Mouse (Mus musculus) small intestine, adult 2 months (tissue): ENCODE measurements around the gene Il10rb. TPM values are rescaled to one million over a fixed set of nuclear protein-coding genes. Genes with fewer than 3 reads are reported as not detected.
A peak's percentile ranks its signal among the peaks of the same experiment; 100 is the strongest.

Experiments
- H3K27ac ChIP-seq: fragments of 200-500 bp; 2 replicates; pipeline ENCODE4 v1.5.1; 2012; ENCODE audit warnings: low read depth, low read length, control low read depth, inconsistent platforms; ENCODE audit not compliant: insufficient read depth
- H3K27me3 ChIP-seq: fragments of 200-500 bp; 2 replicates; pipeline ENCODE4 v1.6.1; 2012; ENCODE audit warnings: mild to moderate bottlenecking, moderate library complexity, low read length, inconsistent platforms; ENCODE audit not compliant: control insufficient read depth, insufficient read depth
- H3K36me3 ChIP-seq: fragments of 200-500 bp; 2 replicates; pipeline ENCODE4 v1.6.1; 2012; ENCODE audit warnings: mild to moderate bottlenecking, low read length, control low read depth, inconsistent platforms; ENCODE audit not compliant: control insufficient read depth, insufficient read depth
- H3K4me1 ChIP-seq: fragments of 200-500 bp; 2 replicates; pipeline ENCODE4 v1.6.1; 2012; ENCODE audit warnings: low read length, inconsistent platforms, mixed read lengths; ENCODE audit not compliant: control insufficient read depth, insufficient read depth, insufficient read length
- H3K4me3 ChIP-seq: fragments of 200-500 bp; 2 replicates; pipeline ENCODE4 v1.5.1; 2012; ENCODE audit warnings: low read depth, mild to moderate bottlenecking, control low read depth, inconsistent platforms, low read length, moderate library complexity
- CTCF ChIP-seq: fragments of 200-500 bp; IDR thresholded peaks from 2 replicates; pipeline ENCODE4 v1.5.1; 2012; ENCODE audit warnings: low read depth, mild to moderate bottlenecking, control low read depth, inconsistent platforms, low read length, moderate library complexity, mixed read lengths; ENCODE audit not compliant: insufficient replicate concordance, insufficient read length; ENCODE audit errors: extremely low read depth
- POLR2A ChIP-seq: fragments of 200-500 bp; IDR thresholded peaks from 2 replicates; pipeline ENCODE4 v1.6.1; 2012; ENCODE audit warnings: low read depth, mild to moderate bottlenecking, control low read depth, inconsistent platforms, low read length, moderate library complexity
- WGBS: fragments of 180-500 bp; shearing (Covaris S2); methylation state at CpG from one replicate; pipeline ENCODE4 v1.1.7; 2018; 5-methylcytosine and 5-hydroxymethylcytosine counted together
- polyA plus RNA-seq: library from polyadenylated mRNA; depleted of rRNA; stranded (reverse); fragments of >200 nt; gene quantifications from 2 replicates; pipeline ENCODE4 v1.2.3, GENCODE M21; 2012

Gene Il10rb
- polyA plus RNA-seq, 1 experiment: 51.2 TPM

DNA sequence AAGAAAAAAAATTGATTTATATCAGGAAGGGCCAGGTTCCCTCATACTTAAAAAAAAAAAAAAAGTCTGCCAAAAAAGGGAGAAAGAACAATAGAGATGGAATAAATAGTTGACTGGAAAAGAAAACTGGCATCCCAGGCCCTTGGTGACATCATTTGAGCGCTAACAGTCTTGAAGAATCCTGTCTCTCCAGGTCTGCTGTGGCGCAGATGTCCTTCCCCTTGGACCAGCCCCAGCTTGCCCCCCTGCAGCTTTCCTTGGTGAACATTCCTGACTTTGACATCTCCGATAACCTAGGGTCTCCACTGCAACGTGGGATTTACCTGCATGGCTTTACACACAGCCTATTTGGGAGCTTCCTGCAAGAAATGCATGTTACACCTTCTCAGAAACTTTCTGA lies 24.4 kb upstream of the Il10rb start:
- 79% methylated on average over 4 of the region's 4 CpGs for WGBS
- Histone ChIP-seq H3K27me3 (no peaks in the 10 kb centered on the region), H3K4me1 (peaks cover 24% of the 10 kb centered on the region; the same call in 1 of the 2 replicates), H3K27ac (peak overlapping the region; percentile 59; the same call in 1 of the 2 replicates), H3K36me3 (peaks cover 4% of the 10 kb centered on the region; the same call in 1 of the 2 replicates), H3K4me3 (no peak overlapping the region)
- TF ChIP-seq POLR2A: no peak
- TF ChIP-seq CTCF: no peak

DNA sequence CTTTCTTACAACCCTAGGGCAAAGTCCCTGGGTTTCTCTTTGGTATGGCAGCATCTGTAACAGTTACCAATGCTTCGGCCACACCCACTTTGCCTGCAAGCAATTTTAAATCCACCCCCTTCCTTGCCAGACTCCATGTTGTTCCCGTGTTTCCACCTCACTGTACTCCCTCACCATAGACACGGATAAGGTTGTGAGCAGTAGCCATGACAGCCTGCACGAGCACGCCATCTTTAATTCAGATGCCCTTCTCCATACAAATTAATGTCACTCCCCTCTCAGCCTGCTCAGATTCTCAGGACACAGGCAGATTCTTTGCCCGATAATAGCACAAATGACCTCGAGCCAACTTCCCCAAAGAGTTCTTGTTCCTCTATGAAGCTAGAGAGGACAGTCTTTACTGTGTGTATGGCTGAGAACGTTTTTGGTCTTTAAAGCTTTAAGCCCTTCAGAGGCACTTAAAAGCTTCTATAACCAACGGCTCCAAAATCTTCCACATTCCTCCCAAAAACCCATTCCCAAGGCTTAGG lies 23.6 kb upstream of the Il10rb start:
- H3K36me3 ChIP-seq: peaks cover 4% of the 10 kb centered on the region; the same call in 1 of the 2 replicates
- peak overlapping the region; percentile 12 for H3K27ac ChIP-seq
- H3K27me3 ChIP-seq: no peaks in the 10 kb centered on the region
- TF ChIP-seq POLR2A (no peak), CTCF (no peak)
- H3K4me3 ChIP-seq: no peak overlapping the region
- H3K4me1 ChIP-seq: peaks cover 24% of the 10 kb centered on the region; the same call in 1 of the 2 replicates
- WGBS: 52% methylated on average over 9 of the region's 9 CpGs

- WGBS: 86% methylated on average over 4 of the region's 4 CpGs
- TF ChIP-seq POLR2A (no peak), CTCF (no peak)
- no peaks in the 10 kb centered on the region for H3K27me3 ChIP-seq
- H3K4me1 ChIP-seq: peaks cover 24% of the 10 kb centered on the region; the same call in 1 of the 2 replicates
- H3K4me3 ChIP-seq: no peak overlapping the region
- no peak overlapping the region for H3K27ac ChIP-seq
- peaks cover 11% of the 10 kb centered on the region for H3K36me3 ChIP-seq
Measured at GRCm38 (mm10) chr16:91384221-91384620, 21.7 kb upstream of the Il10rb start.

DNA sequence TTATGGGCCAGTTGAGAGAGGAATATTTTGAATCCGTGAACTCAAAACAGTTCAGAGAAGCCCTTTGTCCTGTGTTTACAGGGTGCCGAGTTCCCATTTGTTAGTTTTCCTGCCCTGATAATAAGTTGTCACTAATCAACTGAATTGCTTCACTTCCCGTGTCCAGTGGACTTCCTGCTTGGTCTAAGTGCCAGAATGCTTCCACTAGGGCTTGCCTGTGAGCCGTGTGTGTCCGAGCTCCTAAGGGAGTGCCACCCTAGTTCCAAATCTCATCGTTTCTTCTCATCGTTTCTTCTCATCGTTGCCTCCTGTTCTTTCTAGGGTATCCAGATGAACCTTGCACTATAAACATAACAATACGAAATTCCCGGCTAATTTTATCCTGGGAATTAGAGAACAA lies 20.3 kb upstream of the Il10rb start:
- Histone ChIP-seq H3K4me1 (peaks cover 19% of the 10 kb centered on the region; the same call in 1 of the 2 replicates), H3K4me3 (no peak overlapping the region), H3K27me3 (no peaks in the 10 kb centered on the region), H3K27ac (peak overlapping the region; percentile 32), H3K36me3 (peaks cover 12% of the 10 kb centered on the region)
- TF ChIP-seq CTCF: no peak
- WGBS: 15% methylated on average over 10 of the region's 10 CpGs

- TF ChIP-seq CTCF (no peak), POLR2A (no peak)
- peaks cover 14% of the 10 kb centered on the region; the same call in 1 of the 2 replicates for H3K4me1 ChIP-seq
- H3K36me3 ChIP-seq: peaks cover 12% of the 10 kb centered on the region
- no peak overlapping the region for H3K27ac ChIP-seq
- no peaks in the 10 kb centered on the region for H3K27me3 ChIP-seq
- H3K4me3 ChIP-seq: no peak overlapping the region
- 87% methylated on average over 10 of the region's 10 CpGs for WGBS
Measured at GRCm38 (mm10) chr16:91386419-91387120, 19.4 kb upstream of the Il10rb start.

DNA sequence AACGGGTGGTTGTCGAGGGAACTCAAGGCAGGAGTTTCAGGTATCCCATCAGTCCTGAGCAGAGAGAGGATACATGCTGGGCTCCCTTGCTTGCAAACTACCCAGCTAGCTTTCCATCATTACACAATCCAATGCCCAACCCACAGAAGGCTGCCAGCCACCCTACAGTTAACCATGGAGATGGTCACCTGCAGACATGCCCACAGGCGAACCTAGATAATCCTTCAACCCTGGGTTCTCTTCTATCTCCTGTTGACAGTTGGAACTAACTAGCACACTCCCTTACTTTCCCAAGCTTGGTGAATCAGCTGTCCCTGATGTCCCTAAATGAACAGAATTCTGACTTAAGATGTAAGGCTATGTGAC lies 18.9 kb upstream of the Il10rb start:
- H3K4me1 ChIP-seq: peaks cover 10% of the 10 kb centered on the region; the same call in 1 of the 2 replicates
- peaks cover 12% of the 10 kb centered on the region for H3K36me3 ChIP-seq

GRCm38 (mm10) chr16:91390100-91390499 lies 15.9 kb upstream of the Il10rb start:
- Histone ChIP-seq H3K4me3 (no peak overlapping the region), H3K36me3 (peaks cover 10% of the 10 kb centered on the region), H3K4me1 (peaks cover 6% of the 10 kb centered on the region; the same call in 1 of the 2 replicates), H3K27ac (no peak overlapping the region), H3K27me3 (no peaks in the 10 kb centered on the region)
- WGBS: 84% methylated on average over 4 of the region's 4 CpGs
- TF ChIP-seq POLR2A: no peak
- TF ChIP-seq CTCF: peak; percentile 70; the same call in 1 of the 2 replicates

More for the DNA sequence above, 18.9 kb upstream of the Il10rb start:
- TF ChIP-seq CTCF: no peak
- TF ChIP-seq POLR2A: no peak
- Histone ChIP-seq H3K27ac (no peak overlapping the region), H3K4me3 (no peak overlapping the region), H3K27me3 (no peaks in the 10 kb centered on the region)
- 92% methylated on average over 3 of the region's 3 CpGs for WGBS

DNA sequence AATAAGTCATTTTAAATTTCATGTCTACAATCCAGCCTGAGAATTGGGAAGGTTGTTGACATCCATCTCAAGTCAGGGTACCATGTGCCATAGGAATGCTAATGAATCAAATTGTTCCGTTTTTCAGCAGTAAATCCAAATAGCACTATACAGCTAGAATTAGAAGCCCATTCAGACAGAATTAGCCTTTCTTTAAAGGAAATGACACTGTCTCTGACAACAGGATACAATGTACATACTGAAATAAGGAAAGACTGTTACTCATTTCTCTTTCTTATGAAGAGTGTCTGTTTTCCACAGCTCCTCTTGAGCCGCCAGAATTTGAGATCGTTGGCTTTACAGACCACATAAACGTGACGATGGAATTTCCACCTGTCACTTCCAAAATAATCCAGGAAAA lies 14.5 kb upstream of the Il10rb start, which contains the start of gene Gm21970:
Gene Gm21970 (plus strand): TSS at position 301 of the 400 bp plus-strand sequence.
- H3K27ac ChIP-seq: no peak within 1 kb of the TSS
- H3K27me3 ChIP-seq: no peaks in the 10 kb centered on the region
- WGBS: 80% methylated on average over 5 of the region's 5 CpGs
- H3K4me3 ChIP-seq: no peak within 1 kb of the TSS
- H3K36me3 ChIP-seq: peaks cover 10% of the 10 kb centered on the region
- no peaks in the 10 kb centered on the region for H3K4me1 ChIP-seq
- TF ChIP-seq CTCF (no peak), POLR2A (no peak)
